Mouse (Mus musculus) cerebellum, adult 2 months (tissue): ENCODE data around the gene Rps6ka5.

Source experiments
- CTCF ChIP-seq: fragments of 200-500 bp; IDR thresholded peaks from 2 replicates; pipeline ENCODE4 v1.5.1; 2011; ENCODE audit warnings: low read depth, mild to moderate bottlenecking, control low read depth, low read length, moderate library complexity, borderline replicate concordance; ENCODE audit not compliant: insufficient read depth
- POLR2A ChIP-seq: fragments of 200-500 bp; IDR thresholded peaks from 2 replicates; pipeline ENCODE4 v1.6.1; 2011; ENCODE audit warnings: low read length, control low read depth, borderline replicate concordance; ENCODE audit not compliant: insufficient read depth

DNA sequence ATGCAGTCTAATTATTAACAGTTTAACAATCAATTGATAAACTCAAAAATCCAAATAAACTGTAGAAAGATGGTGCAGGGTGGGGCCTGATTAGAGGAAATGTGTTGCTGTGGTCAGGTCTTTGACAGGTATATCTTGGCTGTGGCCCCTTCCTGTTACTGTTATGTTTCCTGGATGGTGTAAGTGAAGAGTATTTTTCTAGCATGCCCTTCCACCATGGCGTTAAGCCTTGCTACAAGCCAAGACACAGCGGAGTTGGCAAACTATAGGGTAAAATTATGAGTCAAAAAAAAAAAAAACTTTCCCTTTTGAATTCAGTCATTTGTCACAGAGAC, 90.5 kb downstream of the Rps6ka5 start:
- TF ChIP-seq CTCF (no peak), POLR2A (no peak)
